Mouse (Mus musculus) layer of hippocampus, postnatal 25 days (tissue): ENCODE measurements at regions not wholly inside any gene's neighbourhood (a gene's known extent, or its start where the extent isn't known, plus 50 kb on each side); places are given as distances from the start of the nearest gene placed in this dataset.

ENCODE experiments used
- DNase-seq, 2 experiments: peaks; one replicate each; pipeline ENCODE4 v3.0.0; 2022; ENCODE audit warnings: mixed read lengths in 2 of 2, low spot score in 1 of 2; ENCODE audit errors: extremely low spot score in 1 of 2

DNA sequence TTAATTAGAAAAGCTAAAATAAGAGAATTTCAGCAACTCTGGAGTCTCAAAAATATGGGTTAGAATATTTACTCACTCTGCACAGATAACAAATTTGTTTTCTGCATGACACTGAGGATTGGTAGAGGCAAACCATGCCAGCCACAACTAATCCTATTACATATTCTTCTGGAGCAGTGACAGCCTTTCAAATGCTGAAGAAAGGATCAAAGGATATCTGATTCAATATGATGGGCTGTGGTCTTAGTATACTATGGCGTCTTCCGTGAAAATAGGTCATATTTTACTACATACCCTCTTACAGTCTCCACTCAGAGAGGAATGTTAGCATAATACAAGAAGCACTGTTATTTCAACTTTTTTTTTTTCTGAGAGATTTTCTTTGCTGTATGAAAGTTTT, 1375.1 kb upstream of the Zeb2 start:
- DNase-seq: no peak

- DNase-seq: no peak
These were observed 1373.9 kb upstream of the Zeb2 start for GRCm38 (mm10) chr2:46491081-46491480.

DNA sequence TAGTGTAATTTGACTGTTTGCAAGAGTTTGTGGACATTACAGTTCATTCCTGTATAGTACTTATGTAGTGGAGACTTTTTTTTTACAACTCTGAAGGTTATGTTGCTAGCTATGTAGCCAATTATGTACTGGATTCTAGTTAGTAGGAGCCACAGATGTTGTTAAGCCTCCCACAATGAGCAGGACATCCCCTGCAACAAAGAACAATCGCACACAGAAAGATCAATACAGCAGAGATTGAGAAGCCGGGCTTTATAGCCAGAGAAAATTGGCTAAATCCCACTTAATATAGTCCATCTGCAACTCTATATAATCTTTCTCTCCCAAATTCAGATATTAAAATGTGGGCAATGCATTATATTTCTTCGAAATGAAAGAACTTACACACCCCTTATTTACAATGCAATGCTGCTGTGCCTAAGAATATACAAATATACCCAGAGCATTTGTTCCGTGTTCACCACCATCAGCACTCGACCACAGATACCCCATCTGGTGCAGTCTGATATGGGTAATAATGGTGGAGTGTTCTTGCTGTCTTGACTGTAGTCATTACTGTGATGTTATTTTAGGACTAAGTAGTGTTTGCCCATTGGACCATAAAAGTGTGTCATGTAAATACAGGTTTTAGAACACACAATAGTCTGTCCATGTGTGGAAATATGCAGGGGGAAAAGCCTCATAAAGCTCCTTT, 1351.9 kb upstream of the Zeb2 start:
- DNase-seq: no peak

DNA sequence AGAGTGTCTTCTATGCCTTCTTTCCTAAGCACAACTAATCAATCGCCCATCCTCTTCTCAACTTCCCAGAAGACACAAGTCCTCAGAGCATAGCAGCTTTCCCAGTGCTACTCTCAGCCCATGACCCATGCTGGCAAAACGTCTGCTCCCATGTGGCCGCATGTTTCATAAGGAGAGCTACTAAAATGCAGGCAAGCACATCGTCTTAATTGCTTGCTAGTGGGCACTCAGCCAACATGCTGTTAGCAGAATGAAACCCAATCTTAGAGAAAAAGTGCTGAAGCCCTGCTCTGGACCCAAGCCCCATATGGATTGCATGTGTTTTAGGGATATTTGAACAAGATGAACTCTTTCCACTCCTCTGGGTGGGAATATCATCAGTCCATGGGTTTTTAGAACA, 1348.2 kb upstream of the Zeb2 start:
- no peak for DNase-seq

- no peak for DNase-seq
These were observed 1347.7 kb upstream of the Zeb2 start for GRCm38 (mm10) chr2:46464913-46465312.

DNA sequence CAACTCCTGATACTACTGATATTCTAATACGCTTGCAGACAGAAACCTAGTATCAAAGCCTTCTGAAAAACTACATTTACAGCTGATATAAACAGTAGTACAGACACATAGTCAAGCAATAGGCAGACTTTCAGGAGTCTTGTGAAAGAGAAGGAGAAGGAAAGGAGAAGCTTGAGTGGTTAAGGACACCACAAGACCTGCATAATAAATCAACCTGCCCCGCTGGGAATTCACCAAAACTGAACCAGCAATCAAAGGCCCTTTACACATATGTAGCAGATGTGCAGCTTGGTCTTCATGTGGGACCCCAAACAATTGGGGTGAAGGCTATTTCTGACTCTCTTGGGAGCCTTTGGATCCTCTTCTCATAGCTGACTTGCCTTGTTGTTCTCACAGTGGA, 1345.5 kb upstream of the Zeb2 start:
- no peak for DNase-seq

DNA sequence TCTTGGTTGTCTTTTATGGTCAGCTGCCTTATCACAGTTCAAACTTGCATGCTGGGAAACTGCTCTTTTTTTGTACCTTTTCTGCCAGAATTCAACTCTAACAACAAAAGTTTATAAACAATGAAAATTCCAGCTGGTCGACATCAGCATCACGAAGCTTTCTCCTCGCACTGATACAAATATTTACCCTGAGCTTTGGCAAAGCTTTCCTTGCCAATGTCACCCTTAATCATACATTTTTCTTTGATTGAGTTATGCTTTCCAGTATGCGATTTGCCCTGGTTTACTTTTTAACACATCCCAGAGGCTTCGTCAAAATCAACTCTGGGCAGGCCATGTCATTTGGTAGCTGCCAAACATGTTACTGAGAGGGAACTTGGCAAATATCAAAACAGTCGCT, 1333.5 kb upstream of the Zeb2 start:
- no peak for DNase-seq

DNA sequence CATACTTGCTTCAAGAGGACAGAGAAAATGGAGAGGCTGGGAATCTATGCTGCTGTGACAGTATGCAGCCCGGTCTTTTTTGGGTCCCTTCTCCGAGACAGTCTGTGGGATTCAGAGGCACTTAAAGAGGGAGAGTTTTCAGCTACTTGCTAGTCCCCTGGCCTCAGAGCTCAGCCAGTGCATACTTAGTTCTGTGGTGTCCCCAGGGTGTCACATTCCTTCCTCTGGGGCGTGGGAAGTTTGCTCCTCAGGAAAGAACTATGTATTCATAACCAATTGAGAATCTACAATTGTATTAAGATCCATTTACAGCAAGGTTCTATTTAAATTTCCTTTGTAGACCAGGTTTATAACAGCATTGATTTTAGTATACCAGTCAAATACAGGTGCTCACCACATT, 1328.1 kb upstream of the Zeb2 start:
- DNase-seq: no peak

- peak in 1 of 2 experiments; percentile 12 for DNase-seq
These were observed 1326.5 kb upstream of the Zeb2 start for GRCm38 (mm10) chr2:46443686-46444180.

- DNase-seq: peak in 1 of 2 experiments; percentile 9
These were observed 1326.0 kb upstream of the Zeb2 start for GRCm38 (mm10) chr2:46443061-46443685.

GRCm38 (mm10) chr2:46442576-46442975, 1325.4 kb upstream of the Zeb2 start:
- DNase-seq: no peak

DNA sequence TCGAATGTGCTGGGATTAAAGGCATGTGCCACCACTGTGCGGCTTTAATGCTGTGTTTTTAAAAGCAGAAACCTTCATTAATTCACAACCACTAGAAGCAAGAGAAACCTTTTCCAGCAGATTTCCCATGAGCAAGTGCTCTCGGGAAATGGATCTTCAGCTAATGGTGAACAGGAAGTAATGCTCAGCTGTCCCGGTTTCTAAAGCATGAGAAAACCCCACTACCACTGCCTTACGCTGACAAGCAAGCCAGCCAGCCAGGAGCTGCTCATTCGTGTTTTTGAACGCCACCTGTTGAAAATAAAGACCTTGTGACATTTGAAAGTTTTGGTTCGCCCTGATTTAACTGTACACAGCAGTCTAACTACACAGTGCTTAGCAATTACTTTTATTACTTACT, 1324.7 kb upstream of the Zeb2 start:
- no peak for DNase-seq

GRCm38 (mm10) chr2:46441348-46441747, 1324.2 kb upstream of the Zeb2 start:
- DNase-seq: no peak

DNA sequence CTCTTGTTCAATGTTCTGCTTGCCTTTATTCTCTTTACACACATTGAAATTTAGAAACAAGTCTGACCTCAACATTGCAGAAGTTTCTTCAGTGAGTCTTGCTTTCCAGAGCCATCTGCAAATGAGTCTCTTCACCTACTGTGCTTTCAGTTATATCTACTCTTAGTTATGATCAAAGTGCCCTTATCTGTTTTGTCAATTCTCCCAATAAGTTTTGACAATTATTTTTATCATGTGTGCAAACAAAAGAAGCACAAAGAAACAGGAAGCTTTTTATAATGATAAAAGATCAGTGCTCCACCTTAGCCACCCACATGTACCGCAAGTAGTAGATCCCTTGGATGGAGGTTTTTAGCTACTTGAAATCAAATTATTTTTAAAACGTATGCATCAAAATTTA, 1322.8 kb upstream of the Zeb2 start:
- no peak for DNase-seq

DNA sequence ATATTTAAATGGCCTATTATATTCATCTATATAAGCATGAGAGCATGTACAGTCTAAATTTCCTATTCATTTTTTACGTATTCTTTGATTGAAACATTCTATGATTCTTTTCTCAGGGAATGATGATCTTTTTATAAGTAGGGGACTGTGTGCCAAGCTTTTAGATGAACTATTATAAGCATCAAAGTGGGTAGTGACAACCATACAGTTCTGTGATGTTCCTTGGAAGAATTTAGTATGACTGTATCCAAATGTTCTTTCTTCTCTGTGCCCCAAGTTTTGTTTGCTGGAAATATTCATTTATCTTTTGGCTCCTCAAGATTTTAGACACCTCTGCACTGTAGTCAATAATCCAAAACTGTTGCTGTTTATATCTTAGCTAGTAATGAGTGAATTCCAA, 1301.1 kb upstream of the Zeb2 start:
- no peak for DNase-seq

GRCm38 (mm10) chr2:46402373-46403114, 1285.3 kb upstream of the Zeb2 start:
- no peak for DNase-seq

DNA sequence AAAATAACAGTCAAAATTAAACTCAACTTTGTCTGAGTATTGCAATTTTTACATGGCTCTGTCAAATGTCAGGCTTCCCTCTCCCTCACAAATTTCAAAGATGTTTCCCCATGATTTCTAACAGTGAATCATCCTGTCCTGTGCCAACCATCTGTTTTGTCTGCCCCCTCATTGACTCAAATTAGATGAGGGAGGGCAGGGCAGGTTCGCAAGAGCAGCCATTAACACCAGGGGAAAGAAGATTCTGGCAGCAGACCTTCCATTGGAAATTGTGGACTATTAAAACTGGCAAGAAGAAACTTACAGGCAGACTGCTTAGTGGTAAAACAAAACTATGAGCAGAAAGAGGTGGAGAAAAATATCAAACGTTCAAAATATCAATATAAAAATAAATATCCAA, 1277.0 kb upstream of the Zeb2 start:
- DNase-seq: no peak

DNA sequence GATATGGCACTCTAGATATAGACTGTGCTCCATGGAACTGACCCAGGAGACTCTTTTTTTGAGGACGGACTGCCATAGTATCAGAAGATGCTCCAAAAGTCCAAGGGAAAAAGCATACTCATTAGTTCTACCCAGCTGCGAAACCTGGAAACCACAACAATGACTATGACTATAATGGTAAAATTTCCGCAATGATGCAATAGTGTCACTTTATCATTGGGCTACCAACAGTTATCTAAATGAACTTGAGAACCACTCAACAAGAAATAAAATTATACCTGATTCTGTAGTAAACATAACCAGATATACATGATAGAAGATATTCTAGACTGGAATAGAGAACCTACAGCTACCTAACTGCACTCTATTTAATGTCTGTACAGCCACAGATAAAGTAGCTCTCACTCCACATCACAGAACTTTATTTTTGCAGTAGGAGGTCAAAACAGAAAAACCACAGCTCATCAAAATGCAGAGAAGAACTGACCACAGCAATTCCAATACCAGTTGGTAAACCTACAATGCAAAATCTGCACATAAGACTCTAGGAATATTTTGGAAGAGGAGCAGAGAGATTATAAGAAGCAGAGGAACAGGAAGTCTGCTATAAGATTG, 1255.8 kb upstream of the Zeb2 start:
- DNase-seq: no peak

DNA sequence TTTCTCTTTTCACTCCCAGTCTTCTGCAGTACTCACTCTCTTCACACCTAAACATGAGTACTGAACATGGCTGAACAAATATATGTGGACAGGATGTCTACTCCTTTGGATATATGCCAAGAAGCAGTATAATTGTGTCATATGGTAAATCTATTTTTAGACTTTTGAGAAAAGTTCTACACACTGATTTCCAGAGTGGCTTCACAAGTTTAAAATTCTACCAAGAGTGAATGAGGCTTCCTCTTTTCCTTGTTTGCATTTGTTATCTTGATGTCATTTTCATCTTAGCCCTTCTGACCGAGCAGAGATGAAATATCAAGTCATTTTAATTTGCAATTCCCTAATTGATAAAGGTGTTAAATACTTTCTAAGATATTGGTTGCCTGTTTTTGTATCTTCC, 1254.6 kb upstream of the Zeb2 start:
- DNase-seq: no peak

GRCm38 (mm10) chr2:46370949-46371348, 1253.8 kb upstream of the Zeb2 start:
- no peak for DNase-seq

DNA sequence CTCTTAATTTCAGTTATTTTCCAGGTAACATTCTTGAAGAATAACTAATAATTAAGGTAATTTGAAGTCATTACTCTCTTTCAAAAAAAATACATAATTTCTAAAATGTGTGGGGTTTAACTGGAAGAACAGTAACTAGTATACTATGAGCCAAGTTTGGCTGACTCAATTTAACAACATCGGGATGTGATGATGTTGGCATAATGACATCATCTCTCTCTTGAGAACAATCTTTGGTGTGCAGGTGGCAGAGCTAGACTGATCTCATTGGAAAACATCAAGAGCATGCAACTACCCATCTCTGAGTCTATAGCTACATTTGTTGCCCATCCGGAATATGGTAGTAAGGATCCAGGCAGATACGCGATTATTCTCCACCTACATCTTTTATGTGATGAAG, 1251.7 kb upstream of the Zeb2 start:
- DNase-seq: no peak
